Mouse (Mus musculus) liver, embryonic 16.5 days (tissue): ENCODE results near the gene Gm13723. TPM values are rescaled to one million over a fixed set of nuclear protein-coding genes. Genes with fewer than 3 reads are reported as not detected.

Experiments
- ATAC-seq: fragments of 200-750 bp; cut with Nextera tagmentation; 2 replicates; pipeline ENCODE4 v1.8.0; 2017; ENCODE audit warnings: low read depth, mild to moderate bottlenecking, moderate number of reproducible peaks, moderate library complexity
- H3K27ac ChIP-seq: fragments of 300-500 bp; sonication (generic); 2 replicates; pipeline ENCODE4 v1.5.1; 2014; ENCODE audit warnings: mild to moderate bottlenecking, low read length
- H3K27me3 ChIP-seq: fragments of 300-500 bp; sonication (generic); 2 replicates; pipeline ENCODE4 v1.6.1; 2014; ENCODE audit warnings: low read depth, low read length, mixed read lengths; ENCODE audit not compliant: control insufficient read depth, insufficient read depth
- H3K36me3 ChIP-seq: fragments of 300-500 bp; sonication (generic); 2 replicates; pipeline ENCODE4 v1.6.1; 2014; ENCODE audit warnings: mild to moderate bottlenecking; ENCODE audit not compliant: control insufficient read depth, insufficient read depth
- H3K4me1 ChIP-seq: fragments of 300-500 bp; sonication (generic); 2 replicates; pipeline ENCODE4 v1.6.1; 2014; ENCODE audit warnings: low read depth, low read length, mixed read lengths; ENCODE audit not compliant: control insufficient read depth
- H3K4me2 ChIP-seq: fragments of 300-500 bp; sonication (generic); 2 replicates; pipeline ENCODE4 v1.6.1; 2014; ENCODE audit warnings: low read depth, low read length, mixed read lengths
- H3K4me3 ChIP-seq: fragments of 300-500 bp; sonication (generic); 2 replicates; pipeline ENCODE4 v1.5.1; 2014; ENCODE audit warnings: low read depth, mild to moderate bottlenecking, low read length
- H3K9ac ChIP-seq: fragments of 300-500 bp; sonication (generic); 2 replicates; pipeline ENCODE4 v1.6.1; 2014; ENCODE audit warnings: low read depth, low read length
- H3K9me3 ChIP-seq: fragments of 300-500 bp; sonication (generic); replicated peaks from 2 replicates; pipeline ENCODE4 v1.6.1; 2016; ENCODE audit warnings: low read length; ENCODE audit not compliant: control insufficient read depth
- WGBS: fragments of 180-500 bp; shearing (Covaris S2); extraction: QIAGEN DNeasy Blood & Tissue Kit; methylation state at CpG from one replicate; pipeline ENCODE4 v1.1.7; 2014; ENCODE audit not compliant: insufficient replicate concordance; 5-methylcytosine and 5-hydroxymethylcytosine counted together
- polyA plus RNA-seq: library from polyadenylated mRNA; unstranded; fragments of >200 nt; fragmentation: Nextera tagmentation; extraction: Ambion mirVana; gene quantifications from 2 replicates; pipeline ENCODE4 v1.2.1, GENCODE M21; 2015

Gm13723 gene
- polyA plus RNA-seq = not detected in 2 replicates

DNA sequence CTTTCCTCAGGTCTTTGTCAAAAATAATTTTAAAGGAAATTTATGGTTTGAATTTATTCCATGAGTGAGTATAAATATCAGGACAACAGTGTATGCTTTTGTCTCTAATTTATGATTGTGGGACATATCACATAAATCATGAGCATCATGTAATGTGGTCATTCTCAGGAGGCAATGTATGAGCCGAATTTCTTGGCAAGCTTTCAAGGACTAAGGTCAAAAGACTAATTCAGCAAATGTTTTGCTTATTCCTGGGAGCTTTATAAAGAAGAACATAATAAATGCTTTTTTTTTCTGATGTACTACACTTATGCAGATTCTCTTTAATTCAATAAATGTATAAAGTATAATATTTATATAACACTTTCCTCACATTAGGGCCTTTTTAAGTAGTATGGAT is at the start of gene Gm13723:
Gene Gm13723, minus strand, starts transcription at position 101 of the 400 bp plus-strand sequence.
- Histone ChIP-seq H3K4me1 (no peaks in the 10 kb centered on the region), H3K9me3 (no peaks in the 10 kb centered on the region), H3K4me3 (no peak within 1 kb of the TSS), H3K4me2 (no peak within 1 kb of the TSS), H3K9ac (no peak within 1 kb of the TSS), H3K27me3 (no peaks in the 10 kb centered on the region), H3K36me3 (no peaks in the 10 kb centered on the region), H3K27ac (no peak within 1 kb of the TSS)
- ATAC-seq = no peak
- 31% methylated on average over 1 of the region's 1 CpGs for WGBS

DNA sequence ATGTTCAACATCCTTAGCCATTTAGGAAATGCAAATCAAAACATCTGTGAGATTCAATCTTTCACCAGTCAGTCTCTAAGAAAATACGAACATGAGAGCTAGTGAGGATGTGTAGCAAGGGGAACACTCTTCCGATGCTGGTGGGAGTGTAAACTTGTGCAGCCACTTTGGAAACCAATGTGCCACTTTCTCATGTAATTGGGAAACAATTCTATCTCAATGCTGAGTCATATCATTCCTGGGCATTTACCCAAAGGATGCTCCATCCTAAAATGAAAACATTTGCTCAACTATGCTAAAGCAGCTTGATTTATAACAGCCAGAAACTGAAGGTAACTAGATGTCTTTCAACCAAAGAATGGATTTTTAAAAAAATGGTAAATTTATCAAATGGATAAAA is 31.0 kb upstream of the Gm13723 start:
- no peaks in the 10 kb centered on the region for H3K4me1 ChIP-seq
- H3K36me3 ChIP-seq = no peaks in the 10 kb centered on the region
- H3K4me2 ChIP-seq = no peak overlapping the region
- ATAC-seq = no peak
- no peaks in the 10 kb centered on the region for H3K27me3 ChIP-seq
- H3K27ac ChIP-seq = no peak overlapping the region
- no peak overlapping the region for H3K4me3 ChIP-seq
- no peak overlapping the region for H3K9ac ChIP-seq
- 63% methylated on average over 2 of the region's 2 CpGs for WGBS
- no peaks in the 10 kb centered on the region; the same call in 1 of the 2 replicates for H3K9me3 ChIP-seq

DNA sequence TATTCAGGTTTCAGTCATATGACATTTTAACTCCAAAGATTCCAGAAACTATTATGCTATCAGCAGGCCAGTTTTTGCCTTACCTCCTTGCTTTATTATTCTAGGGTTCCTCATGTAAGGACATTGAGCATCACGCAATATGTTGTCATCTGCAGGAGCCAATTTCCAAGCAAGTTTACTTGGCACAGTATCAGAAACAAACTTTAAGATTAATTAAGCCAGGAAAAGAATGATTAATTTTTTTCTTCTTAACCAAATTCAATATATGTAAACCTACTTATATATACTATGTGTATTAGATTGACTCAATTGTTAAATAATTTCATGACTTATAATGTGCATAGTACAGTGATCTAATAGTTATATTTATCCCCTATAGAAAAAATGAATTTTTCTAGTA is 17.5 kb upstream of the Gm13723 start, which contains the start of gene Olfr1097:
Gene Olfr1097, minus strand, starts transcription at position 101 of the 400 bp plus-strand sequence.
- Histone ChIP-seq H3K36me3 (no peaks in the 10 kb centered on the region), H3K27me3 (no peaks in the 10 kb centered on the region), H3K4me2 (no peak within 1 kb of the TSS), H3K4me1 (no peaks in the 10 kb centered on the region), H3K9me3 (no peaks in the 10 kb centered on the region; the same call in 1 of the 2 replicates), H3K4me3 (no peak within 1 kb of the TSS), H3K27ac (no peak within 1 kb of the TSS), H3K9ac (no peak within 1 kb of the TSS)
- 75% methylated on average over 1 of the region's 1 CpGs for WGBS
- no peak for ATAC-seq

DNA sequence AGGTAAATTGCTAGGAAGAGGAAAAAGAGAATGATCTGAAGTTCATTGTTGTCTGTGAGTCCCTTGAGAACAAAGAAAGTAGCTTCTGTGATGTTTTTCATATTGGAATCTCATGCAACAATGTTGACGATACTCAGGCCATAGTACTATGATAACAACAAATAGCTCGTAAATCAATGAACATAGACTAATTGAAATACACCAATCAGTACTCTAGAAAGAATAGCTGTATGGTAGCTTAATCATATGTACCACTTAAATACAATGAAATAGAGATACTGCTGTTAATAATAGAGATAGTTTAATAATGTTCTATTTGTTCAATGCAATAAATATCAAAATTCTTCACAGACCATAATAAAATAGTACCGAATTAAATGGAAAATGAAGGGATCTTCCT is 23.0 kb downstream of the Gm13723 start, which contains the start of gene Olfr1095:
Gene Olfr1095, minus strand, starts transcription at position 101 of the 400 bp plus-strand sequence.
- no peaks in the 10 kb centered on the region for H3K9me3 ChIP-seq
- no peaks in the 10 kb centered on the region for H3K4me1 ChIP-seq
- H3K27me3 ChIP-seq = no peaks in the 10 kb centered on the region
- H3K4me3 ChIP-seq = no peak within 1 kb of the TSS
- ATAC-seq = no peak
- H3K4me2 ChIP-seq = no peak within 1 kb of the TSS
- no peaks in the 10 kb centered on the region for H3K36me3 ChIP-seq
- 67% methylated on average over 3 of the region's 3 CpGs for whole genome bisulfite sequencing
- no peak within 1 kb of the TSS for H3K27ac ChIP-seq
- H3K9ac ChIP-seq = no peak within 1 kb of the TSS

DNA sequence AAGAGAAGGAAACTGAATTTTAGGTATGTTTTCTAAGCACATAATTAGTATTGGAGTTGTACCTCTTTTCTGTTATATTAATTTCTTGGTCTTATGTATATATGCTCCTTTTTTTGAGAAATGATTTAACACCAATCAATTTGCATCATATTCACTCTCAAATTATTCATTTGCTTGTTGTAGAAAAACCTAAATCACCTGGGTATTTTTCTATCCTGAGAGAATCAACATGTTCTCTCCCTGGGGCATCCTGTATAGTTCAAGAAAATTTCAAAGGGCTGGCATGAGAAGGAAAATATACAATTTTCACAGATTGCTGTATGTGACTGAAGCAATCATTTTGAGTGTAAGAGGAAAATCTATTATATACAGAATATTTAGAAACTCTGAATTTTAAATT is 50.2 kb downstream of the Gm13723 start, which contains the start of gene Olfr1094:
Gene Olfr1094, plus strand, starts transcription at position 301 of the 400 bp plus-strand sequence.
- H3K36me3 ChIP-seq = no peaks in the 10 kb centered on the region
- no peak within 1 kb of the TSS for H3K4me3 ChIP-seq
- H3K27ac ChIP-seq = no peak within 1 kb of the TSS
- H3K9me3 ChIP-seq = no peaks in the 10 kb centered on the region
- H3K4me1 ChIP-seq = no peaks in the 10 kb centered on the region
- no peak for ATAC-seq
- no peaks in the 10 kb centered on the region for H3K27me3 ChIP-seq
- no peak within 1 kb of the TSS for H3K4me2 ChIP-seq
- no peak within 1 kb of the TSS for H3K9ac ChIP-seq

Other genes starting within 250 kb of the Gm13723 start
- gene Olfr1084, start 235.1 kb downstream of the Gm13723 start, polyA plus RNA-seq = not detected in 2 replicates
- gene Olfr1085, start 212.8 kb downstream of the Gm13723 start, polyA plus RNA-seq = not detected in 2 replicates
- not detected in 2 replicates for gene Olfr1086, start 194.7 kb downstream of the Gm13723 start, polyA plus RNA-seq
- gene Olfr1087, start 176.4 kb downstream of the Gm13723 start, polyA plus RNA-seq = not detected in 2 replicates
- not detected in 2 replicates for gene Olfr1089, start 141.1 kb downstream of the Gm13723 start, polyA plus RNA-seq
- gene Olfr1090, start 115.8 kb downstream of the Gm13723 start, polyA plus RNA-seq = not detected in 2 replicates
- not detected in 2 replicates for gene Olfr1093, start 92.3 kb downstream of the Gm13723 start, polyA plus RNA-seq
- gene Olfr141, start 64.8 kb downstream of the Gm13723 start, polyA plus RNA-seq = not detected in 2 replicates
- not detected in 2 replicates for gene Olfr1094, start 50.1 kb downstream of the Gm13723 start, polyA plus RNA-seq
- gene Olfr1095, start 23.1 kb downstream of the Gm13723 start, polyA plus RNA-seq = not detected in 2 replicates
- gene Olfr1097, start 17.4 kb upstream of the Gm13723 start, polyA plus RNA-seq = not detected in 2 replicates
- gene Olfr1098, start 49.7 kb upstream of the Gm13723 start, polyA plus RNA-seq = not detected in 2 replicates
- not detected in 2 replicates for gene Olfr1099, start 85.9 kb upstream of the Gm13723 start, polyA plus RNA-seq
- gene Olfr1100, start 105.2 kb upstream of the Gm13723 start, polyA plus RNA-seq = not detected in 2 replicates
- not detected in 2 replicates for gene Olfr1101, start 116.4 kb upstream of the Gm13723 start, polyA plus RNA-seq
- gene Olfr1102, start 123.6 kb upstream of the Gm13723 start, polyA plus RNA-seq = not detected in 2 replicates
- gene Olfr1104, start 152.3 kb upstream of the Gm13723 start, polyA plus RNA-seq = not detected in 2 replicates
- gene Olfr1105, start 161.7 kb upstream of the Gm13723 start, polyA plus RNA-seq = not detected in 2 replicates
- gene Olfr1106, start 177.5 kb upstream of the Gm13723 start, polyA plus RNA-seq = not detected in 2 replicates
- not detected in 2 replicates for gene Olfr1107, start 201.0 kb upstream of the Gm13723 start, polyA plus RNA-seq
- not detected in 2 replicates for gene Olfr1109, start 221.2 kb upstream of the Gm13723 start, polyA plus RNA-seq
- not detected in 2 replicates for gene Olfr259, start 239.8 kb upstream of the Gm13723 start, polyA plus RNA-seq